Mouse (Mus musculus) midbrain, embryonic 16.5 days (tissue): Measurements from ENCODE around the gene Gstp1. TPM values are rescaled to one million over a fixed set of nuclear protein-coding genes. Genes with fewer than 3 reads are reported as not detected.

Experiments used
- ATAC-seq: fragments of 200-750 bp; cut with Nextera tagmentation; 2 replicates; pipeline ENCODE4 v1.8.0; 2017; ENCODE audit warnings: moderate TSS enrichment
- H3K27ac ChIP-seq: fragments of 300-500 bp; sonication (generic); 2 replicates; pipeline ENCODE4 v1.5.1; 2014; ENCODE audit warnings: mild to moderate bottlenecking, low read length, mixed read lengths
- H3K27me3 ChIP-seq: fragments of 300-500 bp; sonication (generic); 2 replicates; pipeline ENCODE4 v1.6.1; 2014; ENCODE audit warnings: low read depth, low read length, mixed read lengths; ENCODE audit not compliant: control insufficient read depth, insufficient read depth
- H3K36me3 ChIP-seq: fragments of 300-500 bp; sonication (generic); 2 replicates; pipeline ENCODE4 v1.6.1; 2014; ENCODE audit warnings: mild to moderate bottlenecking, low read length, moderate library complexity, mixed read lengths; ENCODE audit not compliant: control insufficient read depth, insufficient read depth
- H3K4me1 ChIP-seq: fragments of 300-500 bp; sonication (generic); 2 replicates; pipeline ENCODE4 v1.6.1; 2014; ENCODE audit warnings: mild to moderate bottlenecking, low read length, mixed read lengths; ENCODE audit not compliant: control insufficient read depth, insufficient read depth
- H3K4me2 ChIP-seq: fragments of 300-500 bp; sonication (generic); 2 replicates; pipeline ENCODE4 v1.6.1; 2014; ENCODE audit warnings: mild to moderate bottlenecking, low read length, mixed read lengths
- H3K4me3 ChIP-seq: fragments of 300-500 bp; sonication (generic); 2 replicates; pipeline ENCODE4 v1.5.1; 2014; ENCODE audit warnings: low read depth, mild to moderate bottlenecking, low read length, moderate library complexity, mixed read lengths
- H3K9ac ChIP-seq: fragments of 300-500 bp; sonication (generic); 2 replicates; pipeline ENCODE4 v1.6.1; 2014; ENCODE audit warnings: low read depth, low read length, mixed read lengths
- H3K9me3 ChIP-seq: fragments of 300-500 bp; sonication (generic); replicated peaks from 2 replicates; pipeline ENCODE4 v1.6.1; 2014; ENCODE audit warnings: mild to moderate bottlenecking, low read length, mixed read lengths; ENCODE audit not compliant: control insufficient read depth, poor library complexity, severe bottlenecking
- WGBS: fragments of 180-500 bp; shearing (Covaris S2); extraction: QIAGEN DNeasy Blood & Tissue Kit; methylation state at CpG from one replicate; pipeline ENCODE4 v1.1.7; 2014; 5-methylcytosine and 5-hydroxymethylcytosine counted together
- polyA plus RNA-seq: library from polyadenylated mRNA; unstranded; fragments of >200 nt; fragmentation: Nextera tagmentation; extraction: Ambion mirVana; gene quantifications from 2 replicates; pipeline ENCODE4 v1.2.1, GENCODE M21; 2015

Gene Gstp1
- polyA plus RNA-seq, 1 experiment from 2014 or later = 577 TPM

DNA sequence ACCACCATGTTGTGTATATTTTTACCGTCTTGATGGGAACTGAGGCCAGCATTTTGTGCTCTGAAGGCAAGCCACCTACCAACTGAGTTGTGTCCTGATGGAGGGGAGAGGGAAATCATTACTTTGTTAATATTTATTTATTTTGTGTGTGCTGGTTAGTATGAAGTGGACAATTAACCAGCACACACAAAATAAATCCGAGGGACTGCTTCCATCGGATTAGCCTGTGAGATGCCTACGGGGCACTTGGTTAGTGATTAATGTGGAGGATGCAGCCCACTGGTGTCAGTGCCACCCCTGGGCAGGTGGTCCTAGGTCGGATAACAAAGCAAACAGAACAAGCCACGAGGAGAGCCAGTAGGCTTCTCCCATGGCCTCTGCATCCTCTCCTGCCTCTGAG is 42.9 kb downstream of the Gstp1 start:
- WGBS = 72% methylated on average over 6 of the region's 6 CpGs
- ATAC-seq = no peak
- Histone ChIP-seq H3K9ac (no peak overlapping the region), H3K27ac (no peak overlapping the region), H3K27me3 (no peaks in the 10 kb centered on the region), H3K4me1 (peaks cover 5% of the 10 kb centered on the region; the same call in 1 of the 2 replicates), H3K4me3 (no peak overlapping the region), H3K9me3 (no peaks in the 10 kb centered on the region), H3K36me3 (no peaks in the 10 kb centered on the region), H3K4me2 (no peak overlapping the region)

GRCm38 (mm10) chr19:3992416-3992815 is 45.4 kb downstream of the Gstp1 start, which contains the start of gene Tbx10:
Gene Tbx10 (plus strand): TSS chr19:3992752.
- ATAC-seq = no peak
- Histone ChIP-seq H3K4me2 (no peak within 1 kb of the TSS), H3K9ac (no peak within 1 kb of the TSS), H3K4me1 (no peaks in the 10 kb centered on the region), H3K36me3 (no peaks in the 10 kb centered on the region), H3K27me3 (no peaks in the 10 kb centered on the region), H3K4me3 (no peak within 1 kb of the TSS), H3K27ac (no peak within 1 kb of the TSS), H3K9me3 (no peaks in the 10 kb centered on the region)
- 61% methylated on average over 5 of the region's 5 CpGs for WGBS

GRCm38 (mm10) chr19:3991966-3992365 is 45.8 kb downstream of the Gstp1 start:
- Histone ChIP-seq H3K9ac (no peak overlapping the region), H3K4me3 (no peak overlapping the region), H3K4me2 (no peak overlapping the region), H3K9me3 (no peaks in the 10 kb centered on the region), H3K4me1 (no peaks in the 10 kb centered on the region), H3K36me3 (no peaks in the 10 kb centered on the region), H3K27ac (no peak overlapping the region), H3K27me3 (no peaks in the 10 kb centered on the region)
- WGBS = 87% methylated on average over 3 of the region's 3 CpGs
- ATAC-seq = no peak

DNA sequence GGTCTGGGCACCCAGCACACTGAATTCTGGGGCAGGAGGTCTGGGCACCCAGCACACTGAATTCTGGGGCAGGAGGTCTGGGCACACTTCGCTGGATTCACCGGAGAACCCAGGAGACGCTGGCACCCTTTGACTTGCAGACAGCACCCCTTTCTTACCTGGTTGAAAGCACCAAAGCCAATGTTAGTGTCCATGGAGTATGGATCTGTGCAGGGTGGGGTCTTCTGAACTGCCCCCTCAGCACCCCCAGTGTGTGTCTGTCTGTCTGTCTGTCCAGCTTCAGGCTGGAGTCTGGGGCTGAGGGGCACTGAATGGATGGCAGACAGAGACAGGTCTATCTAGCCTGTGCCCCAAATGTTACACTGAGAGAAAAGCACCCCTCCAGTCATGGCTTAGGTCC is 46.2 kb downstream of the Gstp1 start:
- H3K4me2 ChIP-seq = no peak overlapping the region
- H3K36me3 ChIP-seq = no peaks in the 10 kb centered on the region

GRCm38 (mm10) chr19:3990804-3991203 is 47.0 kb downstream of the Gstp1 start:
- Histone ChIP-seq H3K4me2 (no peak overlapping the region), H3K36me3 (no peaks in the 10 kb centered on the region), H3K27ac (no peak overlapping the region), H3K27me3 (no peaks in the 10 kb centered on the region), H3K9ac (no peak overlapping the region), H3K4me3 (no peak overlapping the region), H3K4me1 (no peaks in the 10 kb centered on the region), H3K9me3 (no peaks in the 10 kb centered on the region)
- WGBS = 70% methylated on average over 6 of the region's 6 CpGs
- no peak for ATAC-seq

More for the DNA sequence above, 46.2 kb downstream of the Gstp1 start:
- no peak overlapping the region for H3K27ac ChIP-seq
- H3K27me3 ChIP-seq = no peaks in the 10 kb centered on the region
- no peaks in the 10 kb centered on the region for H3K9me3 ChIP-seq
- no peak for ATAC-seq
- WGBS = 96% methylated on average over 3 of the region's 3 CpGs
- no peak overlapping the region for H3K9ac ChIP-seq
- H3K4me1 ChIP-seq = no peaks in the 10 kb centered on the region
- no peak overlapping the region for H3K4me3 ChIP-seq

- no peak for ATAC-seq
Observed at GRCm38 (mm10) chr19:3988750-3989149, 49.0 kb downstream of the Gstp1 start.

GRCm38 (mm10) chr19:3988066-3988465 is 49.7 kb downstream of the Gstp1 start:
- Histone ChIP-seq H3K4me1 (no peaks in the 10 kb centered on the region), H3K36me3 (no peaks in the 10 kb centered on the region), H3K27ac (no peak overlapping the region), H3K27me3 (no peaks in the 10 kb centered on the region), H3K4me3 (no peak overlapping the region), H3K9me3 (no peaks in the 10 kb centered on the region), H3K4me2 (no peak overlapping the region), H3K9ac (no peak overlapping the region)
- ATAC-seq = no peak
- 84% methylated on average over 14 of the region's 14 CpGs for WGBS

More at GRCm38 (mm10) chr19:3988750-3989149, 49.0 kb downstream of the Gstp1 start:
- no peak overlapping the region for H3K4me3 ChIP-seq
- no peaks in the 10 kb centered on the region for H3K9me3 ChIP-seq
- H3K4me2 ChIP-seq = no peak overlapping the region
- no peaks in the 10 kb centered on the region for H3K36me3 ChIP-seq
- 90% methylated on average over 4 of the region's 4 CpGs for WGBS
- H3K4me1 ChIP-seq = no peaks in the 10 kb centered on the region
- no peaks in the 10 kb centered on the region for H3K27me3 ChIP-seq
- H3K9ac ChIP-seq = no peak overlapping the region
- no peak overlapping the region for H3K27ac ChIP-seq

- Histone ChIP-seq H3K36me3 (no peaks in the 10 kb centered on the region), H3K27me3 (no peaks in the 10 kb centered on the region), H3K4me1 (no peaks in the 10 kb centered on the region), H3K9ac (no peak within 1 kb of the TSS), H3K9me3 (no peaks in the 10 kb centered on the region), H3K27ac (no peak within 1 kb of the TSS), H3K4me3 (no peak within 1 kb of the TSS), H3K4me2 (no peak within 1 kb of the TSS)
- 13% methylated on average over 8 of the region's 8 CpGs for WGBS
- ATAC-seq = no peak
Observed at GRCm38 (mm10) chr19:3986334-3986733, 51.5 kb downstream of the Gstp1 start, which contains the start of gene Acy3. Gene Acy3 (plus strand): TSS chr19:3986570.
